Mouse (Mus musculus) heart, embryonic 11.5 days (tissue): ENCODE results near the gene Ccdc30. TPM values are rescaled to one million over a fixed set of nuclear protein-coding genes. Genes with fewer than 3 reads are reported as not detected.

ENCODE experiments used
- ATAC-seq: fragments of 200-750 bp; cut with Nextera tagmentation; replicated peaks from 2 replicates; pipeline ENCODE4 v1.8.0; 2017; ENCODE audit warnings: moderate library complexity; ENCODE audit not compliant: insufficient number of reproducible peaks, low FRiP score, low TSS enrichment
- H3K27ac ChIP-seq: fragments of 300-500 bp; sonication (generic); 2 replicates; pipeline ENCODE4 v1.5.1; 2014; ENCODE audit warnings: mild to moderate bottlenecking, low read depth, low read length
- H3K27me3 ChIP-seq: fragments of 300-500 bp; sonication (generic); 2 replicates; pipeline ENCODE4 v1.6.1; 2014; ENCODE audit warnings: mild to moderate bottlenecking, low read length, mixed read lengths; ENCODE audit not compliant: control insufficient read depth, insufficient read depth
- H3K36me3 ChIP-seq: fragments of 300-500 bp; sonication (generic); 2 replicates; pipeline ENCODE4 v1.6.1; 2014; ENCODE audit warnings: mild to moderate bottlenecking, low read length, moderate library complexity, mixed read lengths; ENCODE audit not compliant: control insufficient read depth, insufficient read depth
- H3K4me1 ChIP-seq: fragments of 300-500 bp; sonication (generic); 2 replicates; pipeline ENCODE4 v1.6.1; 2014; ENCODE audit warnings: low read length; ENCODE audit not compliant: control insufficient read depth, insufficient read depth
- H3K4me2 ChIP-seq: fragments of 300-500 bp; sonication (generic); 2 replicates; pipeline ENCODE4 v1.6.1; 2014; ENCODE audit warnings: mild to moderate bottlenecking, moderate library complexity
- H3K4me3 ChIP-seq: fragments of 300-500 bp; sonication (generic); 2 replicates; pipeline ENCODE4 v1.5.1; 2014; ENCODE audit warnings: low read depth, low read length
- H3K9ac ChIP-seq: fragments of 300-500 bp; sonication (generic); 2 replicates; pipeline ENCODE4 v1.6.1; 2014; ENCODE audit warnings: mild to moderate bottlenecking, low read depth, low read length, moderate library complexity
- H3K9me3 ChIP-seq: fragments of 300-500 bp; sonication (generic); replicated peaks from 2 replicates; pipeline ENCODE4 v1.6.1; 2016; ENCODE audit warnings: low read length; ENCODE audit not compliant: control insufficient read depth
- WGBS: fragments of 180-500 bp; shearing (Covaris S2); extraction: QIAGEN DNeasy Blood & Tissue Kit; methylation state at CpG from one replicate; pipeline ENCODE4 v1.1.7; 2014; ENCODE audit not compliant: insufficient replicate concordance; 5-methylcytosine and 5-hydroxymethylcytosine counted together
- polyA plus RNA-seq: library from polyadenylated mRNA; unstranded; fragments of >200 nt; fragmentation: Nextera tagmentation; extraction: Ambion mirVana; gene quantifications from 2 replicates; pipeline ENCODE4 v1.2.1, GENCODE M21; 2014

The Ccdc30 gene
- polyA plus RNA-seq, 1 experiment from 2014 or later, result 3.9 TPM

DNA sequence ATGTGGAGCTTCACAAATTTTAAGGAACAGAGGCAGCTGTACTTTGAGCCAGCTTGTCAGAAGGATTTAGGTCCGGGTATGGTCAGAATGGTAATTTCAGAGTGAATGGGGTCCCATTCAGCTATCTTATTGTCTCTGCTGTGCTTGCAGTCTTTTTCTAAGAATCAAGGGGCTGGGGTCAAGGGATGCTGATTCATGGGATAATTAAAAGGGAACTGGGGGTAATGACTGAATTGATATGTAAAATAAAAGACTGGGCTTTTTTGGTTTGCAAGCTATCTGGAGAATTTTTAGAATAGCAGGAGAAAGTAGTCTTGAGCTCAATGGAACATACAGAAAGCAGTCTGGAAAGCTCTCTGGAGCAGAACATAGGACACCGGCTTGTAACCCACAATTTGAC lies 11.9 kb downstream of the Ccdc30 start:
- WGBS, result 80% methylated on average over 2 of the region's 2 CpGs
- H3K27me3 ChIP-seq, result no peaks in the 10 kb centered on the region
- no peak for ATAC-seq
- H3K36me3 ChIP-seq, result no peaks in the 10 kb centered on the region
- no peak overlapping the region for H3K9ac ChIP-seq
- no peaks in the 10 kb centered on the region for H3K4me1 ChIP-seq
- H3K9me3 ChIP-seq, result 0 out of 2 replicates have a peak, but pooled peaks cover 8% of the 10 kb centered on the region
- H3K4me2 ChIP-seq, result no peak overlapping the region
- no peak overlapping the region for H3K4me3 ChIP-seq
- no peak overlapping the region for H3K27ac ChIP-seq

DNA sequence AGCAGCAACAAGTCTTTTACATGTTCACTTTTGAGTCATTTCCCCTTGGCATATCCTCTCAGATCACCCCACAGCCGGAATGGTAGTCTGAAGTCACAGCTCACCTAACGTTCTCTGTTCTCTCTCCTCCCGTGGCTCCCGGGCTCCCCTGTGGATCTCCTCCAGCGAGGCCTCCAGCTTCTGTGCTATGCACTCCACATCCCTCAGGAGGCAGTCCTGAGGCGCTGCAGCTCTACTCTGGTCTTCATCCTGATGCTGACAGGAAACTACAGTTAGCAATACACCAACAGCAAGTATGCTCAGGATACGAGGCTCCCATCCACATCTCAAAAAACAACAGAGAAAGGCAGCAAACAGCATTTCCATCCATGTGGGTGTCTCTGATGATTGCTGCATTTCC lies 14.4 kb downstream of the Ccdc30 start:
- 48% methylated on average over 7 of the region's 7 CpGs for WGBS
- no peak for ATAC-seq
- no peak overlapping the region for H3K9ac ChIP-seq
- no peak overlapping the region for H3K4me2 ChIP-seq
- no peaks in the 10 kb centered on the region for H3K36me3 ChIP-seq
- no peaks in the 10 kb centered on the region for H3K4me1 ChIP-seq
- H3K4me3 ChIP-seq, result no peak overlapping the region
- H3K27ac ChIP-seq, result no peak overlapping the region
- 0 out of 2 replicates have a peak, but pooled peaks cover 8% of the 10 kb centered on the region for H3K9me3 ChIP-seq
- H3K27me3 ChIP-seq, result no peaks in the 10 kb centered on the region

DNA sequence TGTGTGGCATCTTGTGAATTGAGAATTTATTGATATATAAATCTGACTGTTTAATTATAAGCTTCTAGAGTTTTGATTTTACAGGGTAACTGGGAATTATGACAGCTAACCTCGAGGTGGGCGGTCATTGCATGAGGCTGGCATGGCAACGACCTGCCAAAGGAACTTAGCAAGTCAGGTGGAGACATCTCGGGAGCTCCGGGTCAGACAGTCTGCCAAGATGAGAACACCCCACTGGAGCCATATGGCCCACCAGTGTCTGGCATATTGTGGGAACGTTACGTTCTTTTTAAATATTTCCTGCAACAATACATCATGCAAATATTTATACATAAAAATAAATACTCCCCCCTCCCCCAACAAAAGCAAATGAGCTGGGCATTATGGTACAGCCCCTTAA lies 16.6 kb downstream of the Ccdc30 start:
- H3K27me3 ChIP-seq, result no peaks in the 10 kb centered on the region
- ATAC-seq, result no peak
- WGBS, result 79% methylated on average over 7 of the region's 7 CpGs
- H3K36me3 ChIP-seq, result no peaks in the 10 kb centered on the region
- no peaks in the 10 kb centered on the region for H3K4me1 ChIP-seq
- H3K4me3 ChIP-seq, result no peak overlapping the region
- 0 out of 2 replicates have a peak, but pooled peaks cover 8% of the 10 kb centered on the region for H3K9me3 ChIP-seq
- H3K4me2 ChIP-seq, result no peak overlapping the region
- H3K27ac ChIP-seq, result no peak overlapping the region
- H3K9ac ChIP-seq, result no peak overlapping the region

DNA sequence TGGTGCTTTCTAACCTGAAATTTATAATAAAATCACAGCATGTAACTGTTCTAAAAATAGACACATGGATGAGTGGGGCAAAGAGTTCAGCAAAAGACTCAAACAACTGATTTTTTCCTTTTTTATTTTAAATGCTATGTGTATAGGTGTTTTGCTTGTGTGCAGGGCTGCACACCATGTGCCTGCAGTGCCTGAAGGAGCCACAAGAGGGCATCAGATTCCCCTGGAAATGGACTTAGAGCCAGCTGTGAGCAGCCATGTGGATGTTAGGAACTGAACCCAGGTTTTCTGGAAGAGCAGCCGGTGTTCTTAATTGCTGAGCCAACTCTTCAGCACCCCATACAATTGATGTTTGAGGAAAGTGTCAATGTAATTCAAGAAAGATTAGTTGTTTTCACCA lies 25.0 kb downstream of the Ccdc30 start:
- no peak overlapping the region for H3K27ac ChIP-seq
- H3K27me3 ChIP-seq, result no peaks in the 10 kb centered on the region
- no peak overlapping the region for H3K9ac ChIP-seq
- no peak overlapping the region for H3K4me3 ChIP-seq
- H3K9me3 ChIP-seq, result no peaks in the 10 kb centered on the region; the same call in 1 of the 2 replicates
- no peaks in the 10 kb centered on the region for H3K4me1 ChIP-seq
- no peak for ATAC-seq
- no peaks in the 10 kb centered on the region for H3K36me3 ChIP-seq
- 83% methylated on average over 1 of the region's 1 CpGs for WGBS
- H3K4me2 ChIP-seq, result no peak overlapping the region

DNA sequence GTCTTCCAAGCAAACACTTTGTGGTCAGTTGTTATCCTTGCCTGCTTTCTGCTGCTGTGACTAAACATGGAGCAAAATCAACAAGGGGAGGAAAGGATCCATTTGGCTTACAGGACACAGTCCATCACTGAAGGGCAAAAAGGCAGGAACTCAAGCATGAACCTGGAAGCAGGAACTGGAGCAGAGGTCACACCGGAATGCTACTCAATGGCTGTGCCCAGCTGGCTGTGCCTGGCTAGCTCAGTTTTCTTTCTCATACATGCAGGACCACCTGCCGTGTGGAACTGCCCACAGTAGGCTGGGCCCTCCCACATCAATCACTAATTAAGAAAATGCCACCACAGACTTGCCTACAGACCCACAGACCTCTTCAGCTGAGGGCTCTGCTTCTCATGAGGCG lies 26.1 kb downstream of the Ccdc30 start:
- no peaks in the 10 kb centered on the region for H3K27me3 ChIP-seq
- WGBS, result 69% methylated on average over 3 of the region's 3 CpGs
- H3K36me3 ChIP-seq, result no peaks in the 10 kb centered on the region
- no peak overlapping the region for H3K27ac ChIP-seq
- no peak overlapping the region for H3K4me3 ChIP-seq
- H3K9ac ChIP-seq, result no peak overlapping the region
- H3K4me1 ChIP-seq, result no peaks in the 10 kb centered on the region
- no peak overlapping the region for H3K4me2 ChIP-seq
- ATAC-seq, result no peak
- H3K9me3 ChIP-seq, result no peaks in the 10 kb centered on the region; the same call in 1 of the 2 replicates

DNA sequence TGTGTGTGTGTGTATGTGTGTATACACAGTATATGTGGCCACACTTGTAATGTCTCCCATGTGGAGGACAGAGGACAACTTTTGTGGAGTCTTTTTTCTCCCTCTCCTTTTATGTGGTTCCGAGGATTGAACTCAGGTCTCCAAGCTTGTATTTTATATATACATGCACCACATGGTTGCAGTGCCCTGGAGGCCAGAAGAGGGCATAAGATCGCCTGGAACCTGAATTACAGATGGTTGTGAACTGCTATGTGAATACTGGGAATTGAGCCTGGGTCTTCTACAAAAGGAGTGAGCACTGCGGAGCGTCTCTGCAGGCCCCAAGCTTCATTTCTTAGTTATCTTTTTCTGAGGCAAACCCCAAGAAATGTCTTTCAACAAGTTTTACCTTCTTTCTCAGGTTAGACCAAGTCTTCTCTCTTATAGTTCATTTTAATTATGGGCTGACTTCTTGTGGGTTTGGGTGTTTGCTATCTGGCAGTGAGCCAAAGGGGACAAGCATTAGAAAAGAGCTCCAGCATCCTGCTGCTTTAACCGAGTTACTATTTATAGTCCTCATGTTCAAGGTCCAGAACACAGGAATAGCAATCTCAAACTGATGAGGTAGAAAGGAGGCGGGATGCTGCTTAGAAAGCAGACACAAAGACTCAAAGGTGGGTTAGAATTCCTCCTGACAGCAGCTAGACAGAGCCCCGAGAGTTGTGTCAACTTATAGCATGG lies 33.7 kb downstream of the Ccdc30 start:
- Histone ChIP-seq H3K9ac (no peak overlapping the region), H3K36me3 (no peaks in the 10 kb centered on the region), H3K9me3 (no peaks in the 10 kb centered on the region), H3K4me2 (no peak overlapping the region), H3K4me1 (no peaks in the 10 kb centered on the region), H3K27ac (no peak overlapping the region), H3K27me3 (no peaks in the 10 kb centered on the region), H3K4me3 (no peak overlapping the region)
- WGBS, result 59% methylated on average over 7 of the region's 7 CpGs
- no peak for ATAC-seq

DNA sequence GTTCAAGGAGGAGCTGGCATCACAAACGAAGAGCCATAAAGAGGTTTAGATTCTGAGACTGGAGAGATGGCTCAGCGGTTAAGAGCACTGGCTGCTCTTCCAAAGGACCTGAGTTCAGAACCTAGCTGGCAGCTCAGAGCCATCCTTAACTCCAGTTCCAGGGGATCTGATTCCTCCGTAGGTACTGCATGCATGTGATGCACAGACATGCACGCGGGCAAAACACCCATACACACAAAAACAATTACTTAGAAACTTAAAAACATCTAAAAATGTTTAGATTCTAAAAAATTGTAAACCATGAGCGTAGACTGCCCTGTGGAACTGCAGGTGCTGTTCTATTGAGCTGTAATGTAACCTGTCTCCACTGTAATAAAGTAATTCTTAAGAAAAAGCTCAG lies 45.9 kb downstream of the Ccdc30 start:
- H3K27me3 ChIP-seq, result no peaks in the 10 kb centered on the region
- H3K4me1 ChIP-seq, result no peaks in the 10 kb centered on the region
- no peak overlapping the region for H3K4me2 ChIP-seq
- no peak for ATAC-seq
- no peak overlapping the region for H3K27ac ChIP-seq
- H3K4me3 ChIP-seq, result no peak overlapping the region
- H3K36me3 ChIP-seq, result no peaks in the 10 kb centered on the region
- H3K9ac ChIP-seq, result no peak overlapping the region
- WGBS, result 86% methylated on average over 6 of the region's 6 CpGs
- no peaks in the 10 kb centered on the region for H3K9me3 ChIP-seq

DNA sequence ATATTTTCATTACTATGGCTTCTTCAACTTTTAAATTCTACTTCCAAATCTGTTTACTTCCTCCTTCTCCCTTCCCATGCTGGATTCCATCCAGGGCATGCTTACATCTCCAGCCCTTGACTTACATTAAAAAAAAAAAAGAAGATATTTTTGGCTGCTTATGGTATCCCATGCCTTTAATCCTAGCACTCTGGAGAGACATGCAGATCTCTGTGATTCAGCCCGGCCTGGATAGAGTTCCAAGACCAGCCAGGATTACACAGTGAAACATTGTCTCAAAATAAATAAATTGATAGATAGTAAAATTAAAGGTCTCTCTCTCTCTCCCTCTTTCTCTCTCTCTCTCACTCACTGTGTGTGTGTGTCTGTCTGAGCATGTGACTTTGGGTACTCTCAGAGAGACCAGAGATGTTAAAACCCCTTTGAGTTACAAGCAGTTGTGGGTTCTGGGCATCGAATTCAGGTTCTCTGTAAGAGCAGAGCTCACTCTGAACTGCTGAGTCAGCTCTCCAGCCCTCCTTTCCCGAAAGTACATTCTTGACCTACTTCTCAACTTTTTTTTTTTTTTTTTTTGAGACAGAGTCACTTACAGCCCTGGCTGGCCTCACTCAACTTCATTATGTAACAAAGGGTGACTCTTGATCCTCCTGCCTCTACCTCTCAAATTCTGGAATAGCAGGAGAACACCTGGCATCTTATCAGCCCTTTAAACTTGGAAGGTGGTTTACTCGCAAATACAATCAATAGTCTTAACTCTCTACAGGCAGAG lies 48.4 kb downstream of the Ccdc30 start:
- H3K9ac ChIP-seq, result no peak overlapping the region
- no peak overlapping the region for H3K4me3 ChIP-seq
- no peak overlapping the region for H3K27ac ChIP-seq
- 47% methylated on average over 4 of the region's 4 CpGs for WGBS
- H3K9me3 ChIP-seq, result no peaks in the 10 kb centered on the region
- no peaks in the 10 kb centered on the region for H3K27me3 ChIP-seq
- no peak for ATAC-seq
- no peak overlapping the region for H3K4me2 ChIP-seq
- no peaks in the 10 kb centered on the region for H3K36me3 ChIP-seq
- no peaks in the 10 kb centered on the region for H3K4me1 ChIP-seq
